Mouse (Mus musculus): ENCODE data around the gene Drd3. TPM values are rescaled to one million over a fixed set of nuclear protein-coding genes. Genes with fewer than 3 reads are reported as not detected.
A peak's percentile ranks its signal among the peaks of the same experiment; 100 is the strongest.

Drd3 gene
- total RNA-seq, 2 experiments from 2014 or later: 0.67 to 0.75 TPM

GRCm38 (mm10) chr16:43799541-43799940 lies 45.7 kb downstream of the Drd3 start:
- intact Hi-C loops (cut with DNase I): no loop called here

DNA sequence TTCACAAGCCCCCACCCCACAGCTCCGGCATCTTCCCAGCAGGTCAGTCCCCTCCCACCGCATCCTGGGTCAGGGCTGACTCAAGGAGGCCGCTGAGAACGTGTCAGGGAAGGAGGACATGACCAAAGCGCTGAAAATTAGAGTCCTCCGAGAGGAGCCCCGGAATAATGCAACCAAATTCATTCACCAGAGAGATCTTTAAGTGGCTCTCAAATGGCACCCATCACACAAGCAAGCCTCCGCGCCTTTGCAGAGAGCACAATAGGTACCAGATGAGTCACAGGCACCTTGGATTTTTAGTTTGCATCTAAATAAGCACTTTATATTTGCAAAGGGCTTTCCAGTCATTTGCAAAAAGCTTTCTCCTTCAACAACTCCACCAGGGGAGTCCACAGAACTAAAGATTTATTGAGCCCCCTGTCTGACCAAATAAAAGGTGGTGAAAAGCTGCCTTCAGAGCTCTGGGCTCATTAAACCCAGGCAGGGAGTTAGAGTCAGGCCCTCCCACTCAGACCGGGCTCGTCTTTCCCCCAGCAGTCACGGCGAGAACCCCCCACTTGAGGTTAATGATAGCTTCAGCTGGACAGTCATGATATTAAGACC lies 46.4 kb downstream of the Drd3 start:
- intact Hi-C loops (cut with DNase I): loop anchor here (5.0 to 10.0 kb wide), 2 partner anchors 285 to 408 kb away; no protein-coding TSS in a partner anchor
- no peak for DNase-seq (ENCODE audit: extremely low spot score in 1 of 2, low spot score in 2 of 2)

More at GRCm38 (mm10) chr16:43799541-43799940, 45.7 kb downstream of the Drd3 start:
- DNase-seq (ENCODE audit: extremely low spot score in 1 of 2, low spot score in 2 of 2): no peak

- intact Hi-C loops (cut with DNase I): loop anchor here (5.0 to 10.0 kb wide), 2 partner anchors 286 to 409 kb away; no protein-coding TSS in a partner anchor
- no peak for DNase-seq (ENCODE audit: extremely low spot score in 1 of 2, low spot score in 2 of 2)
These were observed 47.3 kb downstream of the Drd3 start for GRCm38 (mm10) chr16:43801137-43801536.

DNA sequence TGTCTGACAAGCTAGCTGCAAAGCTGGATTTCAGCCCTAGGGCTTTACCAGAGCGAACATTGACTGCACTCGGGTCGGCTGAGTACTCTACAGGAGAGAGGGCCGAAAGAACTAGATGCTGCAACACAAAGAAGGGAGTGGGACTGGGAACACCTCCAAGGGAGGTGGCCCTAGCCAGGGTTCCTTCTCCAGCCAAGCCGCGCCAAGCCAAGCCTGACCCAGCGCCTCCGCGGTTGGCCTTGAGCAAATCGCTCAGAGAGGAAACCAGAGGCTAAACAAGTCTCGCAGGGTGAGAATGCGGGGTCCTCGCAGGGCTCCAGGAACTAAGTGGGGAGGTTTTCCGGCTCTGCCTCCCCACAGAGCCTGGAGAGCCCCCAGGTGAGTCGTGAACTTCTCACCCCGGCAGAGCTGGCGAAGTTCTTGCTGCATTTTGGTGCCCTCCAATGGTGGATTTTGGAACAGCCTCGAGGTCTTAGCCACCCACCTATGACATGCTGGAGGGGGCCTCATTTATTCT lies 48.0 kb downstream of the Drd3 start:
- peak; percentile 36 to 79 for DNase-seq (ENCODE audit: extremely low spot score in 1 of 2, low spot score in 2 of 2)
- intact Hi-C loops (cut with DNase I): loop anchor here (5.0 to 10.0 kb wide), 2 partner anchors 287 to 410 kb away; no protein-coding TSS in a partner anchor

DNA sequence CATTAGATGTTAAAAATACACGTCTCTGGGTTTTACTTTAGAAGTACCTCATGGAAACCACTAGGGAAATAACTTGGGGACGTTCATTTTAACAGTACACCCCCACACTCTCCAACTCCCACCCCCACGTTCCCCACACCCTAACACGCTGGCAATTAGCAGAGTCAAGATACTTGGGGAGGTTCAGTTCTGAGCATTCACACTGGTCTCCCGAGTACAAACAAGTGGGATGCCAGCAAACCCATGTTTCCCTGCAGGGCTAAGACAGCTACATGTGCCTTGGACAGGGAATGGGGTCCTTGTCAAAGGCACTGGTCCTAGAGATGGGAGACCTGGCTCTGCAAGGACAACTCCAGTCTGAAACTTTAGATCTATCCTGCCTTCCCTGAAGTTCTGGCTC lies 48.6 kb downstream of the Drd3 start:
- DNase-seq (ENCODE audit: extremely low spot score in 1 of 2, low spot score in 2 of 2): no peak
- intact Hi-C loops (cut with DNase I): loop anchor here (5.0 to 10.0 kb wide), 2 partner anchors 288 to 410 kb away; no protein-coding TSS in a partner anchor

DNA sequence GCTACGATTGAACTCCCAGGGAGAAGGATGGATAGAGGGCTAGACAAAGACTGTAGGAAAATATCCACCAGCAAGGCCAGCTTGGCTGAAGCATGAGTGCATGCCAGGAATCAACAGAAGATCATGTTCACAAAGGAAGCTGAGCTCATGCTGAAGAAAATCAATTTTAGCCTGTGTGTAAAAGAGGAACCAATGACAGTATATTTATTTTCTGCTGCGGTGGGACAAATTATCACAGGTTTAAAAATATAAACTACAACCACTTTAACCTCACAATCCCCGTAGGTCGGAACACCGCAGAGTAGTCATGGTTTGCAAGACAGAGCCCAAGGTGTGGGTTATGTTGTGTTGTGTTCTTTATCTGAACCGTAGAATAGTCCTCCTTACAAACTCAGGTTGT lies 50.5 kb downstream of the Drd3 start:
- intact Hi-C loops (cut with DNase I): loop anchor here (5.0 to 10.0 kb wide), 2 partner anchors 290 to 412 kb away; no protein-coding TSS in a partner anchor

DNA sequence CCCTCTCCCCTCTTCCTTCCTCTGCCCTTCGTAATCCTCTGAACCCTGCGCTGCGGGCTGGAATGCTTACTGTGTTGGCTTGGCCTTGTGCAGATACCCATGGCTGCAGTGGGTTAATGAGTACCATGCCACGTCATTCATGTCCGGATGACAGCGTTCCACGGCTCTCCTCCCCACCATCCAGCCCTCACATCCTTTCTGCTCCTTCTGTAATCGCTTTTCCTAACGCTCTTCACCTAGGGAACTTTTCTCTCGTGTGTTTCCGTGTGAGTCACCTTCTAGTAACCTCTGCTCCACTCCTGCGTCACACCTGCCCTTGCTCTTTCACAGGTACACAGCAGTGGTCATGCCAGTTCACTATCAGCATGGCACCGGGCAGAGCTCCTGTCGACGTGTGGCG lies 53.2 kb downstream of the Drd3 start:
- DNase-seq (ENCODE audit: extremely low spot score in 1 of 2, low spot score in 2 of 2): no peak

More for the DNA sequence above, 50.5 kb downstream of the Drd3 start:
- DNase-seq (ENCODE audit: extremely low spot score in 1 of 2, low spot score in 2 of 2): no peak

GRCm38 (mm10) chr16:43809429-43809828 lies 55.6 kb downstream of the Drd3 start:
- DNase-seq (ENCODE audit: extremely low spot score in 1 of 2, low spot score in 2 of 2): no peak

More for the DNA sequence above, 53.2 kb downstream of the Drd3 start:
- intact Hi-C loops (cut with DNase I): loop anchor here (10.0 kb wide), 1 partner anchor 292 kb away; no protein-coding TSS in a partner anchor

DNA sequence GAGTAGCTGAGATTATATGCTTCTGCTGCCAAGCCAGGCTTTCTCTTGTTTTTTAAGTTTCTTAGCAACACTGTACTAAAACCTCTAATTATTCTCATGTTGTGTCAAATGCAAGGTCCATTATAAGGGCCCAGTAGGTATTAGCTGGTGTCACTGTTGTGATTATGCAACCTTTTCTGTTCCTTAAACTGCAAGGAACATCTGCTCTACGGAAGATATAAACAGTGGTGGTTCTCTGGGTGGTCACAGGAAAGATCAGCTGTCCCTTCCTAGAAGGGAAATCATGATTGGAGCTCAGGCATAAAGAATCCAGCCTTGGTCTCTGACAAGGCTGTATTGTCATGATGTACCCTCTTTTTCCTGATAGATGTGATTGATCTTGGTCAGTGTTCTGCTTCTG lies 57.6 kb downstream of the Drd3 start:
- DNase-seq (ENCODE audit: extremely low spot score in 1 of 2, low spot score in 2 of 2): no peak
- intact Hi-C loops (cut with DNase I): no loop called here

More at GRCm38 (mm10) chr16:43809429-43809828, 55.6 kb downstream of the Drd3 start:
- intact Hi-C loops (cut with DNase I): loop anchor here (10.0 kb wide), 1 partner anchor 295 kb away; no protein-coding TSS in a partner anchor

- intact Hi-C loops (cut with DNase I): no loop called here
These were observed 60.8 kb downstream of the Drd3 start for GRCm38 (mm10) chr16:43814644-43815043.

DNA sequence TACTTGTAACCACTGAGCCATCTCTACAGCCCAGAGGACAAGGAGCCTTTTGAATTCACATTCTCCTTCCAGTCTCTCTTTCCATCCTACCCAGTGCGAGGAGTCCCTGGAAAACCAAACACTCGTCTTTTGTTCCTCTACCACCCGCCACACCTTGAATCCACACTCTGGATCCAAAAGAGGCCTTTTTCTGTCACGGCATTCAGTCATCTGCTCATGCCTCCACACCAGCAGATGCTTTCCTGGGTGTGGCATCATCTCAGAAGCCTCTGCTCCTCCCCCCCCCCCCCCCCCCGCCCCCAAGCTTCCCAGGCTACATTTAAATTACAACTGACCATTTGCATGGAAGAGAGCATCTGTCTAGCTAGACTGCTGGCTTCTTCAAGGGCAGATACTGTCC lies 62.5 kb downstream of the Drd3 start:
- DNase-seq (ENCODE audit: extremely low spot score in 1 of 2, low spot score in 2 of 2): no peak
- intact Hi-C loops (cut with DNase I): no loop called here

More at GRCm38 (mm10) chr16:43814644-43815043, 60.8 kb downstream of the Drd3 start:
- no peak for DNase-seq (ENCODE audit: extremely low spot score in 1 of 2, low spot score in 2 of 2)

DNA sequence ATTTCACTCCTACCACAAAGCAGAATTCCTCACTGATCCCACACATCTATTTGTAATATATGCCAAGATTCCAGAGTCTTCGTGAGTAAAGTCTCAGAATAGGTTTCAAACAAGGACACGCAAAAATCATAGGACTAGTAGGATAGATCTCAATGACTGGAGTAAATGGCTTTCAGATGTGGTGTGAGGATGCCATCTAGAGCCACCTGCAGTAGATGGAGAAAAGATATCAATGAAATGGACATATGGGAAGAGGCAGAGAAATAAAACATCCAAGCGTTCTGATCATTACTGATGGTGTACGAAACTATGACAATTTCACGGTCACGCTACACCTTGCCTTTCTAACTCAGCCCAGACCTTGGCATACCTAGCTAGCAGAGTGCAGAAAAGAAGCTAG lies 64.6 kb downstream of the Drd3 start:
- intact Hi-C loops (cut with DNase I): no loop called here
- no peak for DNase-seq (ENCODE audit: extremely low spot score in 1 of 2, low spot score in 2 of 2)

DNA sequence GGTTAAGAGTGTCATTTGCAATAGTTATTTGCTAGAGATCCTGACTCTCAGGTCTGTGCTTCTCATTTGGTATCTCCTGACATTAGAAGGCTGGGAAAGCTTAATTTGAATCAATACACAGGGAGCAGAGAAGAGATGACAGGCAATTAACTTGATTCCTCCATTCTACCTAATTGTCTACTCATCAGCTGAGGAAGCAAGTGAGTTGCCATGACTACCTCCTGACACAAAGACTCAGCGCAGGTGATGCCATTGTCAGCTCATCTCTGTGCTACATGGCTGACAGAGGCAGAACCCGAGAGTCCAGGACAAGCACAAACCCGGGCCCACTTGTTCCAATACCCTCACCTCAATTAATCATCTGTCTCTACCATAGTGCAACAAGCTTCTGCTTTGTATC lies 73.7 kb downstream of the Drd3 start:
- no peak for DNase-seq (ENCODE audit: extremely low spot score in 1 of 2, low spot score in 2 of 2)
- intact Hi-C loops (cut with DNase I): no loop called here

GRCm38 (mm10) chr16:43831957-43832356 lies 78.1 kb downstream of the Drd3 start:
- intact Hi-C loops (cut with DNase I): no loop called here
- no peak for DNase-seq (ENCODE audit: extremely low spot score in 1 of 2, low spot score in 2 of 2)

DNA sequence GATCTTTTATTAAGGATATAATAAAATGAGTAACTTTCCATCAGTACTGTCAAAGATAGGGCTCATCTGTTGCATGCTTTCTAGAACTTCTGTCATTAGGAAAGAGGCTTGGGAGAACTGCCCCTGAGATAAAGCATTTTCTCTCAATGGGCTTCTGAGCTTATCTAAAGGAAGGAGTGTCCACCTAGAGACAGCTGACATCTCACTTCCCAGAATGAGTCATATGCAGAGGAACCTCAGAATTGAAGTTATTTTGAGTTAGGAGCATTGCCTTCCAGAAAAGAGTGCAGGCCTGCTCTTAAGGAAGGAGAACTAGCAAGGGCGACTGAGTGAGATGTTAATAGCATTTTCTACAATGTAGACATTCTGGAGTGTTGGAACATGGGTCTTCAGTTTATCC lies 87.4 kb downstream of the Drd3 start:
- DNase-seq (ENCODE audit: extremely low spot score in 1 of 2, low spot score in 2 of 2): no peak
- intact Hi-C loops (cut with DNase I): no loop called here

DNA sequence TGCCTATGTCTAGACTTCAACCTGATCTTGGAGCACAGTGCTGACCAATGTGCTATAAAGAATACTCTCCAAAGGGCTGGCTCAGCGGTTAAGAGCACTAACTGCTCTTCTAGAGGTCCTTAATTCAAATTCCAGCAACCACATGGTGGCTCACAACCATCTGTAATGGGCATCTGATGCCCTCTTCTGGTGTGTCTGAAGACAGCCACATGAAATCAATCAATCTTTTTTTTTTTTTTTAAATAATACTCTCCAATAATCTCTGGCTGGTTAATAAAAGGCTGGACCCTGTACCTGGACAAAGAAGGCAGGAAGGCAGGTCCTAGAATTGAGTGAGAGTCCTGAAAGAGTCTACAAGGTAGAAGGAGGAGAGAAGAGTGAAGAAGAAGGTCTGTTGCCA lies 96.0 kb downstream of the Drd3 start:
- no peak for DNase-seq (ENCODE audit: extremely low spot score in 1 of 2, low spot score in 2 of 2)
- intact Hi-C loops (cut with DNase I): no loop called here

DNA sequence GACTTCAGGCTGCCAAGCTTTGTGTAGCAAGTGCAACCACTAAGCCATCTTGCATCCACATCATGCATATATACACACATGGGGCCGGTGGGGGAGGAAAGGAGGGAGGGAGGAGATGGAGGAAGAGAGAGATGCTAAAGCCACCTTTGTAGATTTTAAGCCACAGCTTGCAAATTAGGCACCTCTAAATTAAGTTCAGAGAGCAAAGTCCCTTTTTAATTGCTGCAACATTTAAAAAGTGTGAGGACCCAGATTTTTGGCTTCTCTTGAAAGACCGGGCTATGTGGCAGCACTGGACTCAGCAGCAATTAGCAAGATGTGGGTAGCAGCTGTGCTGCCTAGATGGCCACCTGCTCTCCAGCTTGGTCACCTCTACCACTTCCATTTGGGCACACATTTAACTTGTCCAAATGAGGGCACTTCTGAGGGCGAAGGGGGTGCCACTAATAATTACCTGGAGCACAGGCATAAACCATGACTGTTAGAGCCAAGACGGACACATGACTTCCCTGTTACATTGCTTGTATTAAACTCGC lies 105.2 kb downstream of the Drd3 start:
- no peak for DNase-seq (ENCODE audit: extremely low spot score in 1 of 2, low spot score in 2 of 2)
- intact Hi-C loops (cut with DNase I): no loop called here

DNA sequence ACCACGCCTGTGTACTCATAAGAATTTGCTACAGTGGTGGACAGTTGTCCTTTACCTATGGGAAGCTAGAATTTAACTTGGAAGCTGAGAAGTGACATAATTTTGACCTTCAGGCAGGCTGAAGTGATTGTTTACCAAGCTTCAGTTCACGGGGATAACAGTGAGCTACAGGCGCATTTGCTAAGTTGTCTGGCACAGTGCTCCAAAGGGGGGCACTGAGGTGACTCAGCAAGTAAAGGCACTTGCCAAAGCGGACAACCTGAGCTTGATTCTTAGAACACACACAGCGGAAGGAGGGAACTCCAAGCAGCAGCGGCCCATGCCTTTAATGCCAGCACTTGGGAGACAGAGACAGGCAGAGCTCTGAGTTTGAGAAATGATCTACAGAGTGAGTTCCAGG lies 106.8 kb downstream of the Drd3 start:
- DNase-seq (ENCODE audit: extremely low spot score in 1 of 2, low spot score in 2 of 2): no peak
- intact Hi-C loops (cut with DNase I): no loop called here

DNA sequence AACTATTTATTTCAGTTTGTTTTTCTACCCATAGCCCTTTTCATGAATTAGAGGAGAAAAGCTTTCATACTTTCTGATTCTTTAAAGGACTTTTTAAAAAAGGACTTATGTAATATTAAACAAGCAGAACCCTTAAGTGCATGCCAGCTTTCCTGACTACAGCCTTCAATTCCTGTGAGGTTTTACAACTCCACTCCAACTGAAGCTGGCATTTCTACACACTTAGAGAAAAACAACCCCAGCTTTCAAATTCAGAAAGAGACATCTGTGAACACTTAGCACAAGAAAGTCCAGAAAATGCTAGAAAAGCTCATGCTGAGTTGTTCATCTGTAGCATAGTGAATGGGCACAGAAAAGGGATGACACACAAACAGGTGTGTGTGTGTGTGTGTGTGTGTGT lies 116.0 kb downstream of the Drd3 start:
- DNase-seq (ENCODE audit: extremely low spot score in 1 of 2, low spot score in 2 of 2): no peak
- intact Hi-C loops (cut with DNase I): no loop called here

DNA sequence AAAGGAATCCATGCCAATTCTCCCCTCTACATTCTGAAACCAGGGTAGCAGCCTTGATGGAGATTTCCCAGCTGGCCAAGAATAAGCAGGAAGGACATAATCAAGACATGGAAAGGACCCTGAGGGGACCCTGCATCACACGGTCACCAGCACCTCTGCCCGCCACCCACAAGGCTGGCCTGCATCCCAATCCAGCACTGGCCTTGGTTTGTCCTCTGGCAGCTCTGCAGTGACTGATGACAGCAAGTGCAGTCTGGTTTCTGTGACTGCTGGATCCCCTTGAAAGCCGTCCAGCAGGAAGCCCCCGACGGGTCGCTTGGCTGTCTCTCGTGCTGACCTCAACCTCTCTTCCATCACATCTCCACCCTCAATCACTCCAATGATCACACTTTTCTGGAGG lies 117.6 kb downstream of the Drd3 start:
- no peak for DNase-seq (ENCODE audit: extremely low spot score in 1 of 2, low spot score in 2 of 2)
- intact Hi-C loops (cut with DNase I): no loop called here

Measured in left cerebral cortex, postnatal 10 days (tissue).